Mouse (Mus musculus): ENCODE measurements around the gene 1700016K19Rik. TPM values are rescaled to one million over a fixed set of nuclear protein-coding genes. Genes with fewer than 3 reads are reported as not detected.
A peak's percentile ranks its signal among the peaks of the same experiment; 100 is the strongest.

Gene 1700016K19Rik
- total RNA-seq, 2 experiments from 2014 or later, result 1.5 to 2.1 TPM

DNA sequence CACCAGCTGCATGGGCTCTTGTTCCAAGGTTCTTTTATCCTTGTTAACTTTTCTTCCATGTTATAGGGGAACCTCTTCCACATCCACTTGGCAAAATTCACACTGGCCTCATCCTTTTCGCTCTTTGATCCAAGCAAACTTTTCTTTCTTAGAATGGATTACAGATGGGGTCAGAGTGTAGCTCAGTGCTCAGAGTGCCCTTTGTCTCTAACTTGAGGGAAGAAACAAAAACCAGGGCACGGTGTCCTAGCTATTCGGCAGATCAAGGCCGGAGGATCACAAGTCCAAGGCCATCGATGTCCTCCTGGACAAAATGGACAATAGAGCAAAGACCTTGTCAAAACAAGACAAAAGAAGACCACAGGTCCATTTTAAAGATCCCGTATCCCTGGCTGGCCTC lies 31.0 kb upstream of the 1700016K19Rik start:
- Histone ChIP-seq H3K4me3 (no peak overlapping the region), H3K27ac (no peak overlapping the region)
- TF ChIP-seq CTCF (conservative IDR thresholded peaks at IDR 0.05), result no peak
- no peak for DNase-seq (ENCODE audit: low spot score in 2 of 2)

GRCm38 (mm10) chr11:75970629-75971028 lies 29.1 kb upstream of the 1700016K19Rik start:
- Histone ChIP-seq H3K27ac (no peak overlapping the region), H3K4me3 (no peak overlapping the region)
- peak; percentile 62 for TF ChIP-seq CTCF (conservative IDR thresholded peaks at IDR 0.05)
- DNase-seq (ENCODE audit: low spot score in 2 of 2), result no peak

GRCm38 (mm10) chr11:75972188-75972587 lies 27.5 kb upstream of the 1700016K19Rik start:
- DNase-seq (ENCODE audit: low spot score in 2 of 2), result no peak
- Histone ChIP-seq H3K4me3 (no peak overlapping the region), H3K27ac (no peak overlapping the region)
- no peak for TF ChIP-seq CTCF (conservative IDR thresholded peaks at IDR 0.05)

GRCm38 (mm10) chr11:75972916-75973567 lies 26.7 kb upstream of the 1700016K19Rik start:
- no peak for TF ChIP-seq CTCF (conservative IDR thresholded peaks at IDR 0.05)
- no peak for DNase-seq (ENCODE audit: low spot score in 2 of 2)
- no peak overlapping the region for H3K27ac ChIP-seq
- H3K4me3 ChIP-seq, result no peak overlapping the region

DNA sequence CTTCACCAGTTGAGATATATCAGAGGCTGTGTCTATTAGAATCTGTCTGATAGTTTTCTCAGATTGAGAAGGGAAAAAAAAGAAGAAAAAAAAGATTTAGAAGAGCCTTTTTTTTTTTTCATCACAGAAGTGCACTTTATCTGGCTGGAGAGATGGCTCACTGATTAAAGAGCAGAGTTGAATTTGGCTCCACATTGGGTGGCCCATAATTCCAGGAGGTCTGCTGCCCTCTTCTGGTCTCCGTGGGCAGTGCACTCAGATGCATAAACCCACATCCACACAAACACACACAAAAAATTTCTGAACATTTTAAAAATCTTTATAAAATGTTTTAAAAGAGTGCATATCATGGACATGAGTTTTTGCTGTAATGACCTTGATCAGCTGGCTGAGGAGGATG lies 25.7 kb upstream of the 1700016K19Rik start:
- Histone ChIP-seq H3K27ac (no peak overlapping the region), H3K4me3 (no peak overlapping the region)
- peak; percentile 71 for TF ChIP-seq CTCF (conservative IDR thresholded peaks at IDR 0.05)
- no peak for DNase-seq (ENCODE audit: low spot score in 2 of 2)

- Histone ChIP-seq H3K4me3 (no peak overlapping the region), H3K27ac (no peak overlapping the region)
- no peak for DNase-seq (ENCODE audit: low spot score in 2 of 2)
- TF ChIP-seq CTCF (conservative IDR thresholded peaks at IDR 0.05), result no peak
Measured at GRCm38 (mm10) chr11:75976748-75977147, 23.0 kb upstream of the 1700016K19Rik start.

- DNase-seq (ENCODE audit: low spot score in 2 of 2), result no peak
- no peak overlapping the region for H3K27ac ChIP-seq
- H3K4me3 ChIP-seq, result no peak overlapping the region
- no peak for TF ChIP-seq CTCF (conservative IDR thresholded peaks at IDR 0.05)
Measured at GRCm38 (mm10) chr11:75978051-75978450, 21.7 kb upstream of the 1700016K19Rik start.

DNA sequence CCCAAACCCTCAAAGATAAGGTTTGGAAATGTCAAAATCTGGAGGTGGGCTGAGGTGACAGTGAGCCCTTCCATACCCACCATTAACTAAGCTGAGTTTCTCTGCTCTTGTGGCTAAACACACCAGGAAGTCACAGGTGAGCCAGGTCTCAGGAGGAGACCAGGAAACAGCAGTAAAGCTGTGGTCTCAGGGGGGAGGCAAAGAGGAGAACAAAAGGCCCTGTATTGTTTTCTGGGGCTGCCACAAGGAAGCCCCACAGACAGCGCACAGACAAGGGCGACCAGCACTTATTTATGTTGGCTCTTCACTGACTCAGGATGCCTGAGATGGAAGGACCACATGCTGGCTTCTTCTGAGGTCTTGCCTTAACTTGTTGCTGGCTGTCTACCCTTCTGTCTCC lies 19.3 kb upstream of the 1700016K19Rik start:
- DNase-seq (ENCODE audit: low spot score in 2 of 2), result no peak
- H3K27ac ChIP-seq, result no peak overlapping the region
- TF ChIP-seq CTCF (conservative IDR thresholded peaks at IDR 0.05), result no peak
- H3K4me3 ChIP-seq, result no peak overlapping the region

DNA sequence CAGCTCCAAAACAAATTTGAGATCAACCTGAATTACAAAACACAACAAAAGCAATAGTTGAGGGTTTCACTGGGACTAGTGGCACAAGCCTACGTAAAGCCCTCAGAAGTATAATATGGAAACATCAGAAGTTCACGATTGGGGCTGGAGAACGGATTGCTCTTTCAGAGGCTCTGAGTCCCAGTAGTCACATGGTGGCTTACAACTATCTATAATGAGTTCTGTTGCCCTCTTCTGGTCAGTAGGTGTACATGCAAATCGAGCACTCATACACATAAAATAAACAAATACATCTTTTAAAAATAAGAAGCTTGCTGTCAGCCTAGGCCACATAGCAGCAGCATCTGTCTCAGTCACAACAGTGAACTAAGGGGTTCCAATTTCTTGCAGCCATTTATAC lies 16.5 kb upstream of the 1700016K19Rik start:
- no peak for DNase-seq (ENCODE audit: low spot score in 2 of 2)
- Histone ChIP-seq H3K27ac (no peak overlapping the region), H3K4me3 (no peak overlapping the region)
- TF ChIP-seq CTCF (conservative IDR thresholded peaks at IDR 0.05), result peak; percentile 60

- Histone ChIP-seq H3K27ac (no peak overlapping the region), H3K4me3 (no peak overlapping the region)
- DNase-seq (ENCODE audit: low spot score in 2 of 2), result no peak
- no peak for TF ChIP-seq CTCF (conservative IDR thresholded peaks at IDR 0.05)
Measured at GRCm38 (mm10) chr11:75984581-75984980, 15.1 kb upstream of the 1700016K19Rik start.

DNA sequence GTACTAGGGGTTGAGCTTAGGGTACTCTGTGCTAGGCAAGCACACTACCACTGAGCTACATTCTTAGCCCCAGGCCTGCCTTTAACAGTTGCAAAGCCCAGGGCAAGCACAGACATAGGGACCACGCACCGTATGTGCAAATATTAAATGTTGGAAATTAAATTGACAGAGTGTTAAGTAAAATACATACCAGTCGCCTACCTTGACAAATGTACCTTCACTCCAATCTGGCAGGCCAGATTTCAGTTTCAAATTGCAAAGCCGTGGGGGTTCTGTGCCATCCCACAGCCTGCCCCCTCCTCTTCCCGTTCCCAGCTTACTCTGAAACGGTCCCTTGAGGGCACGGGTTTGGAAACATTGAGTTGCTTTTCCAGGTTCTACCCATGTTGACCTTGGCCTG lies 13.8 kb upstream of the 1700016K19Rik start:
- peak; percentile 51 to 55 for DNase-seq (ENCODE audit: low spot score in 2 of 2)
- Histone ChIP-seq H3K27ac (peak overlapping the region; percentile 60), H3K4me3 (no peak overlapping the region)
- TF ChIP-seq CTCF (conservative IDR thresholded peaks at IDR 0.05), result no peak

- peak; percentile 34 to 40 for DNase-seq (ENCODE audit: low spot score in 2 of 2)
- TF ChIP-seq CTCF (conservative IDR thresholded peaks at IDR 0.05), result peak; percentile 63
- Histone ChIP-seq H3K4me3 (no peak overlapping the region), H3K27ac (peak overlapping the region; percentile 25; the same call in 1 of the 2 replicates)
Measured at GRCm38 (mm10) chr11:75990965-75991835, 8.5 kb upstream of the 1700016K19Rik start.

DNA sequence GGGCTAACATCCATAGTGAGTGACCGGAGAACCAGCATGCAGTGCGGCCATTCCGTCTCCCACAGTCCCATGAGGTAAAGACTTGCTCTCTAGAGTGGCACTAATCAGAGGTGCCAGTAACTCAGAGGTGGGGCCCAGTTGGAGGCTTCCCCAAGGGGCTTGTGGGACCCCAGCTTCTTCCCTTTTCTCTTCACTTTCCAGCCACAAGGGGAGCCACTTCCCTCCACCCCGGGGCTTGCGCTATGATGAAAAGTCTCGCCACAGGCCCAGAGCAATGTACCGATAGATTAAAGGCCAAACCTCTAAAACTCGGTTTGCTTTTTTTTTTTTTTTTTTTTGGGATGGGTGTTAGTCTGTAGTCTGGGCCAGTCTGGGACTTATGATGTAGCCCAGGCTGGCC lies 7.8 kb upstream of the 1700016K19Rik start:
- no peak overlapping the region for H3K4me3 ChIP-seq
- TF ChIP-seq CTCF (conservative IDR thresholded peaks at IDR 0.05), result peak; percentile 13; the same call in 1 of the 2 replicates
- peak overlapping the region; percentile 21; the same call in 1 of the 2 replicates for H3K27ac ChIP-seq
- no peak for DNase-seq (ENCODE audit: low spot score in 2 of 2)
